Mouse (Mus musculus): ENCODE results near the gene Sap25. TPM values are rescaled to one million over a fixed set of nuclear protein-coding genes. Genes with fewer than 3 reads are reported as not detected.

The Sap25 gene
- polyA plus RNA-seq, 1 experiment from 2014 or later, result 5.9 TPM

DNA sequence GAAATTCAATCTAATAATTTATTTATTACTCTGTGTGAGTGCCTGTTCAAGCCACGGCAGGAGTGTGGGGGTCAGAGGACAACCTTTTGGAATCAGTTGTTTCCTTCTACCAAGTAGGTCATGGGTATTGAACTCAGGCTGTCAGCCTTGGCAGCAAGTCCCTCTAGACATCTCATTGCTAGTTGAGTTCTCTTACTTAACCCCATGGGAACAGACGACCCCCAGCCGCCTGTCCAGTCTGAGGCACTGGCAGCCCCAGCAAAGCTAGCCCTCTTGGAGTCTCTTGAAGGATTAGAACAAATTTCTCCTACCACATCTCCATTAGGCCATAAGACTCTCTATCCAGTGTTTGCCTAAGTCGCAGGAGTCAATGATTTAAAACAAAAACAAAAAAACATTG, 38.6 kb downstream of the Sap25 start:
- Histone ChIP-seq H3K4me3 (ENCODE audit: low read depth, low read length) (no peak overlapping the region), H3K4me1 (ENCODE audit: control insufficient read depth, insufficient read depth, low read length) (peaks cover 18% of the 10 kb centered on the region), H3K27ac (ENCODE audit: low read length) (no peak overlapping the region), H3K27me3 (ENCODE audit: control insufficient read depth, insufficient read depth, low read depth, low read length) (no peaks in the 10 kb centered on the region), H3K9ac (ENCODE audit: low read depth, low read length) (no peak overlapping the region), H3K9me3 (replicated peaks; ENCODE audit: control insufficient read depth, low read length, poor library complexity, severe bottlenecking) (no peaks in the 10 kb centered on the region), H3K36me3 (ENCODE audit: control insufficient read depth, insufficient read depth, low read length) (no peaks in the 10 kb centered on the region), H3K4me2 (ENCODE audit: low read length) (no peak overlapping the region)
- WGBS, result 83% methylated on average over 4 of the region's 4 CpGs
- no peak for ATAC-seq

DNA sequence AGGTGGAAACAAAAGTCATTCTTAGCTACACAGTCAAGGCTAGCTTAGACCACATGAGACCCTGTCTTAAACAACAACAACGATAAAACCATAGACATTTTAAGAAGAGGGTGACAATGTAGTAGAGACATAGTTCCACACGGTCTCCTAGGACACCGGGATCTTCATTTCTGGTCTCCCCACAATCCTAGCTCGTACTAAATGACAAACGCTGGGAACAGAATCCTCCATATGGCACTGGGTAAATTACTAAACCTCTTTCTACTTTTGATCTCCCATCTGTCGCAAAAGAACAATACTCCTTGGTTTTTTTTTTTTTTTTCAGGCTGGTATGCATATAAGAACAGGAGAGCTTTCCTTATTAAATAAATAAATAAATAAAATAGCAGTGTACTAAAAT, 41.4 kb downstream of the Sap25 start:
- WGBS, result 77% methylated on average over 6 of the region's 6 CpGs
- H3K4me1 ChIP-seq (ENCODE audit: control insufficient read depth, insufficient read depth, low read length), result peaks cover 21% of the 10 kb centered on the region
- H3K27ac ChIP-seq (ENCODE audit: low read length), result no peak overlapping the region
- no peaks in the 10 kb centered on the region for H3K36me3 ChIP-seq (ENCODE audit: control insufficient read depth, insufficient read depth, low read length)
- ATAC-seq, result no peak
- no peaks in the 10 kb centered on the region for H3K9me3 ChIP-seq (replicated peaks; ENCODE audit: control insufficient read depth, low read length, poor library complexity, severe bottlenecking)
- no peaks in the 10 kb centered on the region; the same call in 1 of the 2 replicates for H3K27me3 ChIP-seq (ENCODE audit: control insufficient read depth, insufficient read depth, low read depth, low read length)
- H3K4me3 ChIP-seq (ENCODE audit: low read depth, low read length), result no peak overlapping the region
- 0 out of 2 replicates have a peak overlapping the region, but pooled peaks have one; percentile 6 for H3K9ac ChIP-seq (ENCODE audit: low read depth, low read length)
- peak overlapping the region; percentile 23; the same call in 1 of the 2 replicates for H3K4me2 ChIP-seq (ENCODE audit: low read length)

DNA sequence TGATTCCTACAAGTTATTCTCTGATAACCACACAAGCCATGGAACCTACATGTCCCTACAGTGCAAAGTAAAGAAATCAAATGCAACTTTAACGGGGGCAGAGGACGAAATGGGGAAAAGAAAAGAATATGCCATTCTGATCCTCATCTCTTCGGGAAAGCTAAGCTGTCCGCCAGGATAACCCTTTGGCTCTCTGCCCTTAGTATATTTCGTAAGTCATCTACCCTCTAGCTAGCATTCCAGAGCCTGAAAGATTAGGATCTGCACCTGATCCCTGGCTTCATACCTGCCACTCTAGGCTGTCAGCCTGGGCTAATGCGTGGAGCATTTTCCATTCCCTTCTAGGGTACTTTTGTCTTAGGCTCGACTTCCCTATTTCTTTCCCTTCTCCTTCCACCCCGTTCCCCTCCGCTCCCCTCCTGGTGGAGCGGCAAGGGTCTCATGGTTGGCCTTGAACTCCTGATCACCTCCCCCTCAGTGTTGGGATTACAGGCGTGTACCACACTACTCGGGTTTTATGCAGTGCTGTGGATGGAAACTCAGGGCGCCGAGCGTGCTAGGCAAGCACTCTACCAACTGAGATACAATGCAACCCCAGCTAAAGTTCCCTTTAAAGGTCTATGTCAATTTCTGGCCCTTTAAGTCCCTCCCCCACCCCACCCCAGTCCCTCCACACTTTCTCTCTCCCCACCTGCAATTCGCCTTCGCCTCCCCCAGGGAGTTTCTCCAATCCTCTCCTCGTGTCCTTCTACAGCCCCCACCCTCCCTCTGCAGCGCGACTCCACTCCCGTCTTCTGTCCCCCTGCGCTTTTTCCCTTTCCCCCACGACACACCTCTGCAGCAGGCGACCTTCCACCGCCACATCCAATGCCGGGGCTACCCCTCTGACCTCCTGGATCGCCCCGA, 42.5 kb downstream of the Sap25 start:
- ATAC-seq, result peak; percentile 10
- no peaks in the 10 kb centered on the region; the same call in 1 of the 2 replicates for H3K27me3 ChIP-seq (ENCODE audit: control insufficient read depth, insufficient read depth, low read depth, low read length)
- H3K9me3 ChIP-seq (replicated peaks; ENCODE audit: control insufficient read depth, low read length, poor library complexity, severe bottlenecking), result no peaks in the 10 kb centered on the region
- peak overlapping the region; percentile 88 for H3K4me2 ChIP-seq (ENCODE audit: low read length)
- no peaks in the 10 kb centered on the region for H3K36me3 ChIP-seq (ENCODE audit: control insufficient read depth, insufficient read depth, low read length)
- WGBS, result 11% methylated on average over 28 of the region's 28 CpGs
- H3K4me1 ChIP-seq (ENCODE audit: control insufficient read depth, insufficient read depth, low read length), result peaks cover 21% of the 10 kb centered on the region
- peak overlapping the region; percentile 76 for H3K9ac ChIP-seq (ENCODE audit: low read depth, low read length)
- peak overlapping the region; percentile 78; the same call in 1 of the 2 replicates for H3K27ac ChIP-seq (ENCODE audit: low read length)
- peak overlapping the region; percentile 79 for H3K4me3 ChIP-seq (ENCODE audit: low read depth, low read length)

DNA sequence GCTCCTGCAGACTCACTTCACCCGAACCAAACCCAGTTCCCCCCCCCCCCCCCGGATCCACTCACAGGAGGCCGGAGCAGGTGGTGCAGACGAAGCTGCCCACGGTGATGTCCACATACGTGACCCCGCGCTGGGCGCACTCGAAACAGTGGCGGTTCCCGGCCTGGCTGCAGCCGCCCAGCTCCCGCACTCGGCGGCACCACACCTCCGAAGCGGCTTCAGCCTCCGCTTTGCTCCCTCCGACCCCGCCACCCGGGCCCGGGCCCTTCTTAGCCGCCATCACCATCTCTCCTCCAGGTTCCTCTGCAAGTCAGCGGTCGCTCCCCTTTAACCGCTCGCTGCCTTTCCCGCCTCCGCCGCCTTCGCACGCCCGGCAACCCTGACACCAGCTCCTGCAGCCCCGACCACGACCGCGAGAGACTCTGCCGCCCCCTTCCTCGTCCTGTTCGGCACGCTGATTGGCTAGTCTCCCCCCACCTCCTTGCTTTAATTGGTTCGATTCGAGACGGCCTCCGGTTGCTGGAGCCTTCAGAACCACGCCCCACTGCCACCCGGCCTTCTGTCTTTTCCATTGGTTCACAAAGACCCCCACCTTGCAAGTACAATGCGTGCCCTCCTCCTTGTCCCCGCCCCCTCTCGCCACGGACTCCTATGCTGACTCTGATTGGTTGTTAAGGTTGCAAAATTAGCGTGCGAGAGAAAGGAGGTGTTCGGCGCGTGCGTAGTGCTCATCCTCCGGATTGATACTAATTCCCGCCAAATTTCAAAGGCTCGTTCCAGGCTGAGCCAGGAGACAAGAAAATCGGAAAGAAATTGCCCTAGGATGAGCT, 43.4 kb downstream of the Sap25 start, which contains the start of gene Agfg2:
TSS of gene Agfg2 (minus strand) at position 433 of the 830 bp plus-strand sequence.
- Histone ChIP-seq H3K36me3 (ENCODE audit: control insufficient read depth, insufficient read depth, low read length) (no peaks in the 10 kb centered on the region), H3K9ac (ENCODE audit: low read depth, low read length) (peak within 1 kb of the TSS; percentile 76), H3K4me2 (ENCODE audit: low read length) (peak within 1 kb of the TSS; percentile 88), H3K9me3 (replicated peaks; ENCODE audit: control insufficient read depth, low read length, poor library complexity, severe bottlenecking) (no peaks in the 10 kb centered on the region), H3K4me3 (ENCODE audit: low read depth, low read length) (peak within 1 kb of the TSS; percentile 79), H3K27me3 (ENCODE audit: control insufficient read depth, insufficient read depth, low read depth, low read length) (no peaks in the 10 kb centered on the region; the same call in 1 of the 2 replicates), H3K27ac (ENCODE audit: low read length) (peak within 1 kb of the TSS; percentile 78), H3K4me1 (ENCODE audit: control insufficient read depth, insufficient read depth, low read length) (peaks cover 21% of the 10 kb centered on the region)
- ATAC-seq, result peak; percentile 99
- under 1% methylated on average over 61 of the region's 62 CpGs for WGBS

DNA sequence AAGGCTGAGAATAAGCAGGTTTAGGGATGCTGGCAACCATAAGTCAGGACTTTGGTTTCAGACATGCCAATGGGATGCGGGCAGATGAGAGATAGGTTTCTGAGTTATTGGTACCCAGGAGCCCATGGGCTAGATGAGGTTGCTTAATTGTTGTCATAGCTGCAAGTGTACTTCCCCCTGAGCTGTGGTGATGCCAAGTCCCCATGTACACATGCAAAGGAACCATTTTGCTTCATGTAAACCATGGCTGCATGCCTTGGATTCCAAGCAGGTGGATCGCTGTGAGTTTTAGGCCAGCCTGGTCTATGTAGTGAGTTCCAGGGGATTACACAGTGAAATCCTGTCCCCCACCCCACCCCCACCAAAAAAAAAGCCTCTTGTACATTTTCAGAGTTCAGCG, 44.5 kb downstream of the Sap25 start:
- Histone ChIP-seq H3K9ac (ENCODE audit: low read depth, low read length) (no peak overlapping the region), H3K27ac (ENCODE audit: low read length) (no peak overlapping the region), H3K4me3 (ENCODE audit: low read depth, low read length) (no peak overlapping the region), H3K4me1 (ENCODE audit: control insufficient read depth, insufficient read depth, low read length) (peaks cover 21% of the 10 kb centered on the region), H3K27me3 (ENCODE audit: control insufficient read depth, insufficient read depth, low read depth, low read length) (no peaks in the 10 kb centered on the region; the same call in 1 of the 2 replicates), H3K9me3 (replicated peaks; ENCODE audit: control insufficient read depth, low read length, poor library complexity, severe bottlenecking) (no peaks in the 10 kb centered on the region), H3K4me2 (ENCODE audit: low read length) (no peak overlapping the region), H3K36me3 (ENCODE audit: control insufficient read depth, insufficient read depth, low read length) (no peaks in the 10 kb centered on the region)
- ATAC-seq, result no peak
- 97% methylated on average over 3 of the region's 3 CpGs for WGBS

DNA sequence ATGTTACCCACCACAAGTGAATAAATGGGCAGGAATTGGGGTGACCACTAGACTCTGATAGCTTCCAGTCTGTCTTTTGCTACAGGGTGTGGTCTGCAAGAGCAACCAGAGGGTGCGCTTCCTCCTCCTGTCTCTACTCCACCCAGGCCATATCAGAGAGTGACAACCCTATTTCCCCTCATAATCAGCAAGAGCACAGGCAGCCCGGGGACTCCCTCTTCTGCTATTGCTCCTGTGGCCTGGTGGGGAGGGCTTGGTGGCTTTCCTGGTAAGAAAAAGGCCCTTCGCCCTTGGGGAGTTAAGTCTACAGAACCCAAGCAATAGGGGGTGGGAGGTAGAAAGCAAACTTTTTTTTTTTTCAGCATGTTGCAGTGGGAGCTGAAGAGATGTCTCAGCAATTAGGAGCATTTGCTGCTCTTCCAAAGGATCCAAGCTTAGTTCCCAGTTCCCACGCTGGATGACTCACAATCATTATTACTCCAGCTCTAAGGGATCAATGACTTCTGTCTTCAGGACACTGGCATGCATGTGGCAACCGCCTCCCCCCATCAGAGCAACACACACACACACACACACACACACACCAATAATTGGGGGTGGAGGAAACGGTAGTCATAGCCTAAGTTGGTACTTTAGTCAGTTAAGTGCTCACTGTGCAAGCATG, 45.1 kb downstream of the Sap25 start:
- ATAC-seq, result no peak
- Histone ChIP-seq H3K36me3 (ENCODE audit: control insufficient read depth, insufficient read depth, low read length) (no peaks in the 10 kb centered on the region), H3K4me2 (ENCODE audit: low read length) (no peak overlapping the region), H3K27me3 (ENCODE audit: control insufficient read depth, insufficient read depth, low read depth, low read length) (no peaks in the 10 kb centered on the region; the same call in 1 of the 2 replicates), H3K27ac (ENCODE audit: low read length) (no peak overlapping the region), H3K4me1 (ENCODE audit: control insufficient read depth, insufficient read depth, low read length) (peaks cover 21% of the 10 kb centered on the region), H3K9me3 (replicated peaks; ENCODE audit: control insufficient read depth, low read length, poor library complexity, severe bottlenecking) (no peaks in the 10 kb centered on the region), H3K9ac (ENCODE audit: low read depth, low read length) (no peak overlapping the region), H3K4me3 (ENCODE audit: low read depth, low read length) (no peak overlapping the region)
- WGBS, result 88% methylated on average over 6 of the region's 6 CpGs

DNA sequence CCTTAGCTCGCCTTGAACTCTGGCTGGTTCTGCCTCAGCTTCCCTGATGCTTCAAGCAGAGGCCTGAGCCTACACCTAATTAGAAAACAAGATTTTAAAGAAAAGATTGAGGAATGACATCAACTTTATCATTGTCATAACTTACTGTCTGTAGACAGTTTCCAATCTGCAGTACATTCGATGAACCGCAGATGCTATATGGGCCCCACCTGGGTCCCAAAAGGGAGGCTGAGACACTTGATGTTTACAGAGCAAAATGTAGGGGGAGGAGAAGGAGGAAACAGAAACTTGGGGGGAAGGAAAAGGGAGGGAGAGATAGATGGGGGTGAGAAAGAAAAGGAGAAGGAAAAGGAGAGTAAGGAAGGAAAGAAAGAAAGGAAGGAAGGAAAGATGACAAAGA, 48.8 kb downstream of the Sap25 start:
- WGBS, result 84% methylated on average over 3 of the region's 3 CpGs

DNA sequence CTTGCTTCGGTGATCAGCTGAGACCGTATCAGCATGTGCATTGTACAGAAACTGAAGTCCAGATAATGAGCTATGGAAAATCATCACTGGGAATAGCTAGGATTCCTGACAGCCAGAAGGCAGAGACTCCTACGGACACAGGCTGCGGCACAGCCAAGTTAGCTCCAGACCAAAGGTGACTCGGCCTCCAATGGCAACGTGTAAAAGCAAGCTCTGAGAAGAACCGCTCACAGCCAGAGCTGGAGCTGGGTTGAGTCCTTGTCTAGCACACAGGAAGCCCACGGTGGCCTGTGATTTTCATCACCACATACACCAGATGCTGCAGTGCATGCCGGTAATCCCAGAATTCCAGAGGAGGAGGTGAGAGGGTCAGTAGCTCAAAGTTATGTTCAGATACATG, 49.4 kb downstream of the Sap25 start:
- no peak for ATAC-seq
- Histone ChIP-seq H3K4me3 (ENCODE audit: low read depth, low read length) (no peak overlapping the region), H3K27me3 (ENCODE audit: control insufficient read depth, insufficient read depth, low read depth, low read length) (no peaks in the 10 kb centered on the region; the same call in 1 of the 2 replicates), H3K36me3 (ENCODE audit: control insufficient read depth, insufficient read depth, low read length) (no peaks in the 10 kb centered on the region), H3K9ac (ENCODE audit: low read depth, low read length) (no peak overlapping the region), H3K27ac (ENCODE audit: low read length) (no peak overlapping the region), H3K4me1 (ENCODE audit: control insufficient read depth, insufficient read depth, low read length) (no peaks in the 10 kb centered on the region), H3K9me3 (replicated peaks; ENCODE audit: control insufficient read depth, low read length, poor library complexity, severe bottlenecking) (no peaks in the 10 kb centered on the region), H3K4me2 (ENCODE audit: low read length) (no peak overlapping the region)
- 66% methylated on average over 9 of the region's 9 CpGs for WGBS

More for the DNA sequence above, 48.8 kb downstream of the Sap25 start:
- H3K27me3 ChIP-seq (ENCODE audit: control insufficient read depth, insufficient read depth, low read depth, low read length), result no peaks in the 10 kb centered on the region; the same call in 1 of the 2 replicates
- peaks cover 2% of the 10 kb centered on the region; the same call in 1 of the 2 replicates for H3K4me1 ChIP-seq (ENCODE audit: control insufficient read depth, insufficient read depth, low read length)
- ATAC-seq, result no peak
- H3K4me2 ChIP-seq (ENCODE audit: low read length), result no peak overlapping the region
- no peaks in the 10 kb centered on the region for H3K36me3 ChIP-seq (ENCODE audit: control insufficient read depth, insufficient read depth, low read length)
- H3K4me3 ChIP-seq (ENCODE audit: low read depth, low read length), result no peak overlapping the region
- no peak overlapping the region for H3K27ac ChIP-seq (ENCODE audit: low read length)
- no peaks in the 10 kb centered on the region for H3K9me3 ChIP-seq (replicated peaks; ENCODE audit: control insufficient read depth, low read length, poor library complexity, severe bottlenecking)
- no peak overlapping the region for H3K9ac ChIP-seq (ENCODE audit: low read depth, low read length)

Data from midbrain, embryonic 16.5 days (tissue).